Mouse (Mus musculus) midbrain, embryonic 11.5 days (tissue): Measurements from ENCODE around the gene Zhx3. TPM values are rescaled to one million over a fixed set of nuclear protein-coding genes. Genes with fewer than 3 reads are reported as not detected.

Experiments used
- ATAC-seq: fragments of 200-750 bp; cut with Nextera tagmentation; 2 replicates; pipeline ENCODE4 v1.8.0; 2017; ENCODE audit warnings: moderate TSS enrichment, moderate library complexity; ENCODE audit not compliant: low FRiP score
- DNase-seq: peaks from one replicate; pipeline ENCODE4 v3.0.0; 2015; ENCODE audit warnings: low spot score; ENCODE audit errors: missing footprints
- H3K27ac ChIP-seq: fragments of 300-500 bp; sonication (generic); 2 replicates; pipeline ENCODE4 v1.5.1; 2014; ENCODE audit warnings: low read depth, low read length
- H3K27me3 ChIP-seq: fragments of 300-500 bp; sonication (generic); 2 replicates; pipeline ENCODE4 v1.6.1; 2014; ENCODE audit warnings: mild to moderate bottlenecking, low read length, moderate library complexity, mixed read lengths; ENCODE audit not compliant: control insufficient read depth, insufficient read depth
- H3K36me3 ChIP-seq: fragments of 300-500 bp; sonication (generic); 2 replicates; pipeline ENCODE4 v1.6.1; 2014; ENCODE audit warnings: mild to moderate bottlenecking, low read length, moderate library complexity, mixed read lengths; ENCODE audit not compliant: control insufficient read depth, insufficient read depth
- H3K4me1 ChIP-seq: fragments of 300-500 bp; sonication (generic); 2 replicates; pipeline ENCODE4 v1.6.1; 2014; ENCODE audit warnings: low read length; ENCODE audit not compliant: control insufficient read depth, insufficient read depth
- H3K4me2 ChIP-seq: fragments of 300-500 bp; sonication (generic); 2 replicates; pipeline ENCODE4 v1.6.1; 2014; ENCODE audit warnings: mild to moderate bottlenecking, moderate library complexity
- H3K4me3 ChIP-seq: fragments of 300-500 bp; sonication (generic); 2 replicates; pipeline ENCODE4 v1.5.1; 2014; ENCODE audit warnings: low read depth, low read length
- H3K9ac ChIP-seq: fragments of 300-500 bp; sonication (generic); 2 replicates; pipeline ENCODE4 v1.6.1; 2014; ENCODE audit warnings: low read length
- H3K9me3 ChIP-seq: fragments of 300-500 bp; sonication (generic); 2 replicates; pipeline ENCODE4 v1.6.1; 2016; ENCODE audit warnings: low read length; ENCODE audit not compliant: control insufficient read depth
- WGBS: fragments of 180-500 bp; shearing (Covaris S2); extraction: QIAGEN DNeasy Blood & Tissue Kit; methylation state at CpG from one replicate; pipeline ENCODE4 v1.1.7; 2014; 5-methylcytosine and 5-hydroxymethylcytosine counted together
- polyA plus RNA-seq: library from polyadenylated mRNA; unstranded; fragments of >200 nt; fragmentation: Nextera tagmentation; extraction: Ambion mirVana; gene quantifications from 2 replicates; pipeline ENCODE4 v1.2.1, GENCODE M21; 2014

Gene Zhx3
- polyA plus RNA-seq, 1 experiment from 2014 or later = 7.8 TPM

DNA sequence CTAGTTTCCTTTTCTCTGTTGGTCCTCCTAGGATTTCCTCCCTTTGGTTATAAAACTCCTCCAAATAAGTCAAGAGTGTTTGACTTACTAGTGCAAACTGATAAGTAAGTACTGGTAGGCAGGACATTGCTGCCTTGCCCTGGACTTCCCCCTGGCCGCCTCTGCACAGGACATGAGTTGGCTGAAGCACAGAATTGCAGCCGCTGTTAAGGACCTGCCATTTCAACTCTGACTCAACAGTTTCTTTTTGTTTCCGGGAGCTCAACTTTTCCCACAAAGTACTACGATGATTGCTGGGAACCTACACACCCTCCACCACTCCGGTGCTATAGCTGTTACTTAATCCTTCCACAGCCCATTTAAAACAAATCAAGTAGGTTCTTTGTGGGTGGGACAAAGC is 172.5 kb downstream of the Zhx3 start:
- Histone ChIP-seq H3K36me3 (peaks cover 21% of the 10 kb centered on the region), H3K4me1 (no peaks in the 10 kb centered on the region), H3K4me2 (no peak overlapping the region), H3K9me3 (no peaks in the 10 kb centered on the region), H3K9ac (no peak overlapping the region), H3K27ac (no peak overlapping the region), H3K4me3 (no peak overlapping the region), H3K27me3 (no peaks in the 10 kb centered on the region)
- WGBS = 79% methylated on average over 5 of the region's 5 CpGs
- no peak for DNase-seq
- ATAC-seq = no peak

Other genes starting within 250 kb of the Zhx3 start
- 114 and 122 TPM in 2 replicates for gene Top1, start 227.1 kb downstream of the Zhx3 start, polyA plus RNA-seq
- 64.0 and 65.3 TPM in 2 replicates for gene Plcg1, start 141.7 kb downstream of the Zhx3 start, polyA plus RNA-seq
- gene Lpin3, start 7.7 kb upstream of the Zhx3 start, polyA plus RNA-seq = 0.10 and 0.21 TPM in 2 replicates
- 2.6 and 2.9 TPM in 2 replicates for gene Emilin3, start 39.3 kb upstream of the Zhx3 start, polyA plus RNA-seq
- gene Chd6, start 236.1 kb upstream of the Zhx3 start, polyA plus RNA-seq = 34.4 and 38.0 TPM in 2 replicates